Mouse (Mus musculus) layer of hippocampus, adult 9-11 months (tissue): ENCODE measurements around the gene Tdrd12.
"Not testable (repeated sequence)": the region's sequence is repeated elsewhere in the genome, so short reads cannot be mapped to it uniquely, and the experiment has no call there.

ENCODE experiments used
- DNase-seq: peaks from one replicate; pipeline ENCODE4 v3.0.0; 2022

The Tdrd12 gene

GRCm38 (mm10) chr7:35537562-35537961, at the start of gene Tdrd12:
Gene Tdrd12 (minus strand): TSS chr7:35537745.
- no peak for DNase-seq

GRCm38 (mm10) chr7:35586906-35587445, 49.4 kb upstream of the Tdrd12 start:
- no peak for DNase-seq

- DNase-seq = peak; percentile 97
Observed at GRCm38 (mm10) chr7:35586055-35586905, 48.7 kb upstream of the Tdrd12 start, which contains the start of gene Ankrd27. Gene Ankrd27 (plus strand): TSS chr7:35586244.

GRCm38 (mm10) chr7:35585191-35586054, 47.9 kb upstream of the Tdrd12 start, which contains the start of gene Rgs9bp:
Gene Rgs9bp (minus strand): TSS chr7:35585582.
- DNase-seq = no peak

- DNase-seq = no peak
Observed at GRCm38 (mm10) chr7:35584786-35585190, 47.2 kb upstream of the Tdrd12 start.

- no peak for DNase-seq
Observed at GRCm38 (mm10) chr7:35584068-35584785, 46.7 kb upstream of the Tdrd12 start.

- no peak for DNase-seq
Observed at GRCm38 (mm10) chr7:35583476-35584025, 46.0 kb upstream of the Tdrd12 start.

GRCm38 (mm10) chr7:35582719-35583118, 45.2 kb upstream of the Tdrd12 start:
- DNase-seq = no peak

GRCm38 (mm10) chr7:35579849-35580248, 42.3 kb upstream of the Tdrd12 start:
- no peak for DNase-seq

GRCm38 (mm10) chr7:35570883-35571282, 33.3 kb upstream of the Tdrd12 start:
- DNase-seq = not testable (repeated sequence)

- not testable (repeated sequence) for DNase-seq
Observed at GRCm38 (mm10) chr7:35569724-35570123, 32.2 kb upstream of the Tdrd12 start.

- not testable (repeated sequence) for DNase-seq
Observed at GRCm38 (mm10) chr7:35565965-35566364, 28.4 kb upstream of the Tdrd12 start.

- not testable (repeated sequence) for DNase-seq
Observed at GRCm38 (mm10) chr7:35564872-35565271, 27.3 kb upstream of the Tdrd12 start.

GRCm38 (mm10) chr7:35564067-35564865, 26.7 kb upstream of the Tdrd12 start:
- DNase-seq = no peak

GRCm38 (mm10) chr7:35563071-35563470, 25.5 kb upstream of the Tdrd12 start:
- DNase-seq = no peak

GRCm38 (mm10) chr7:35559838-35560237, 22.3 kb upstream of the Tdrd12 start:
- no peak for DNase-seq

GRCm38 (mm10) chr7:35558681-35559080, 21.1 kb upstream of the Tdrd12 start:
- DNase-seq = no peak

- DNase-seq = no peak
Observed at GRCm38 (mm10) chr7:35557577-35557976, 20.0 kb upstream of the Tdrd12 start.

- no peak for DNase-seq
Observed at GRCm38 (mm10) chr7:35556905-35557304, 19.4 kb upstream of the Tdrd12 start.

- DNase-seq = no peak
Observed at GRCm38 (mm10) chr7:35556205-35556603, 18.7 kb upstream of the Tdrd12 start, which contains the start of gene Nudt19. Gene Nudt19 (minus strand): TSS chr7:35556304.
